Mouse (Mus musculus) small intestine, adult 2 months (tissue): ENCODE measurements around the gene Mettl23.

Experiments used
- CTCF ChIP-seq: fragments of 200-500 bp; IDR thresholded peaks from 2 replicates; pipeline ENCODE4 v1.5.1; 2012; ENCODE audit warnings: low read depth, mild to moderate bottlenecking, control low read depth, inconsistent platforms, low read length, moderate library complexity, mixed read lengths; ENCODE audit not compliant: insufficient replicate concordance, insufficient read length; ENCODE audit errors: extremely low read depth
- POLR2A ChIP-seq: fragments of 200-500 bp; IDR thresholded peaks from 2 replicates; pipeline ENCODE4 v1.6.1; 2012; ENCODE audit warnings: low read depth, mild to moderate bottlenecking, control low read depth, inconsistent platforms, low read length, moderate library complexity

DNA sequence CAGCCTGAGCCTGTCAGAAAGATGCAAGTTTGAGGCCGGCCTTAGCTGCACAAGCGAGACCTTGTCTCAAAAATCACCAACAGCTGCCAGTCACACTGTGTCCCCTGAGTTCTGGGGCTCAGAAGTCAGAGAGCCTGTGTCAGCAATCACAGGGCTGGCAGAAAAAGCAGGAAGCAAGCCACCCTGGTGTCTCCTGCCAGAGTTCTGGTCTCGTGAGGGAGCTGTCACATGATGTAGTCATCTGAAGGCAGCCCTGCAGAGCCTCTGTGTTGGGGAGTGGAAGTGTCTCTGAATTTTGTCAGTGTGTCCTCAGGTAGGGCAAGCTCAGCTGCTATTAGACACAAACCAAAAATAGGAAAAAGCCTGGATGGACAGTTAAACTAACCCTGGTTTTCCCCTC lies 25.1 kb downstream of the Mettl23 start:
- TF ChIP-seq POLR2A = no peak
- TF ChIP-seq CTCF = no peak
